Mouse (Mus musculus): ENCODE results near the gene Smim24. TPM values are rescaled to one million over a fixed set of nuclear protein-coding genes. Genes with fewer than 3 reads are reported as not detected.

Gene Smim24
- total and polyA plus RNA-seq, 2 experiments from 2014 or later: 1.1 to 1.5 TPM

GRCm38 (mm10) chr10:81409330-81409729 lies 16.5 kb downstream of the Smim24 start:
- TF ChIP-seq CTCF (IDR thresholded peaks at IDR 0.05): no peak
- ATAC-seq (ENCODE audit: low FRiP score): no peak
- Histone ChIP-seq H3K9ac (replicated peaks; ENCODE audit: low read length, poor library complexity, severe bottlenecking) (no peak overlapping the region), H3K9me3 (ENCODE audit: low read length) (no peaks in the 10 kb centered on the region), H3K4me2 (ENCODE audit: low read depth, low read length, poor library complexity, severe bottlenecking) (no peak overlapping the region), H3K4me1 (ENCODE audit: insufficient read depth, low read length) (0 out of 2 replicates have a peak, but pooled peaks cover 5% of the 10 kb centered on the region), H3K36me3 (ENCODE audit: insufficient read depth, low read length) (peaks cover 41% of the 10 kb centered on the region), H3K4me3 (ENCODE audit: low read depth, low read length) (no peak overlapping the region), H3K27ac (ENCODE audit: low read depth, low read length) (no peak overlapping the region), H3K27me3 (ENCODE audit: insufficient read depth, low read length) (0 out of 2 replicates have a peak, but pooled peaks cover 4% of the 10 kb centered on the region)
- WGBS: 15% methylated on average over 8 of the region's 8 CpGs
- DNase-seq (ENCODE audit: low spot score): no peak

- Histone ChIP-seq H3K27me3 (ENCODE audit: insufficient read depth, low read length) (0 out of 2 replicates have a peak, but pooled peaks cover 4% of the 10 kb centered on the region), H3K4me3 (ENCODE audit: low read depth, low read length) (no peak overlapping the region), H3K9ac (replicated peaks; ENCODE audit: low read length, poor library complexity, severe bottlenecking) (no peak overlapping the region), H3K9me3 (ENCODE audit: low read length) (no peaks in the 10 kb centered on the region), H3K27ac (ENCODE audit: low read depth, low read length) (no peak overlapping the region), H3K4me2 (ENCODE audit: low read depth, low read length, poor library complexity, severe bottlenecking) (no peak overlapping the region), H3K36me3 (ENCODE audit: insufficient read depth, low read length) (peaks cover 34% of the 10 kb centered on the region), H3K4me1 (ENCODE audit: insufficient read depth, low read length) (0 out of 2 replicates have a peak, but pooled peaks cover 6% of the 10 kb centered on the region)
- DNase-seq (ENCODE audit: low spot score) (no peak), ATAC-seq (ENCODE audit: low FRiP score) (no peak)
- TF ChIP-seq CTCF (IDR thresholded peaks at IDR 0.05): no peak
- 71% methylated on average over 4 of the region's 4 CpGs for WGBS
Observed at GRCm38 (mm10) chr10:81410350-81410749, 17.5 kb downstream of the Smim24 start.

DNA sequence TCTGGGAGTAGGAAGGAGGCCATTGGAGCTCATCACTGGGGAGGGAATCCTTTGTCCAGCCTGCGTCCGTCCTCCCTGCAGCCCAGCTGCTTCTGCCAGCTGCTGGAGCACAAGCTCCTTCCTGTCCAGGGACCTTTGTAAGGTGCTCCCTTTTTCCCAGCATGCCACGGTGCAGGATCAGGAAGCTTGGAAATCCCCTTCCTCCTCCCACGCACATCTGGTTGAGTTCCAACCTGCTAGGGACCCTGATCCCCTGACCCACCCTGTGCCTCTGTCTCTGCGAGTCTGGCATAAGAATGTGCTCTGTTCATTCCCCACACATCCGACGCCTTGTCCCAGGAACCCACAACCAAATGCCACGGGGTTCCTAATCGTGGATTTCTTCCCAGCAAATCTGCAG lies 18.1 kb downstream of the Smim24 start:
- Histone ChIP-seq H3K27ac (ENCODE audit: low read depth, low read length) (peak overlapping the region; percentile 55; the same call in 1 of the 2 replicates), H3K27me3 (ENCODE audit: insufficient read depth, low read length) (0 out of 2 replicates have a peak, but pooled peaks cover 4% of the 10 kb centered on the region), H3K9ac (replicated peaks; ENCODE audit: low read length, poor library complexity, severe bottlenecking) (no peak overlapping the region), H3K4me3 (ENCODE audit: low read depth, low read length) (no peak overlapping the region), H3K4me1 (ENCODE audit: insufficient read depth, low read length) (0 out of 2 replicates have a peak, but pooled peaks cover 6% of the 10 kb centered on the region), H3K36me3 (ENCODE audit: insufficient read depth, low read length) (peaks cover 27% of the 10 kb centered on the region), H3K4me2 (ENCODE audit: low read depth, low read length, poor library complexity, severe bottlenecking) (no peak overlapping the region), H3K9me3 (ENCODE audit: low read length) (no peaks in the 10 kb centered on the region)
- DNase-seq (ENCODE audit: low spot score) (no peak), ATAC-seq (ENCODE audit: low FRiP score) (no peak)
- 66% methylated on average over 9 of the region's 9 CpGs for WGBS
- no peak for TF ChIP-seq CTCF (IDR thresholded peaks at IDR 0.05)

DNA sequence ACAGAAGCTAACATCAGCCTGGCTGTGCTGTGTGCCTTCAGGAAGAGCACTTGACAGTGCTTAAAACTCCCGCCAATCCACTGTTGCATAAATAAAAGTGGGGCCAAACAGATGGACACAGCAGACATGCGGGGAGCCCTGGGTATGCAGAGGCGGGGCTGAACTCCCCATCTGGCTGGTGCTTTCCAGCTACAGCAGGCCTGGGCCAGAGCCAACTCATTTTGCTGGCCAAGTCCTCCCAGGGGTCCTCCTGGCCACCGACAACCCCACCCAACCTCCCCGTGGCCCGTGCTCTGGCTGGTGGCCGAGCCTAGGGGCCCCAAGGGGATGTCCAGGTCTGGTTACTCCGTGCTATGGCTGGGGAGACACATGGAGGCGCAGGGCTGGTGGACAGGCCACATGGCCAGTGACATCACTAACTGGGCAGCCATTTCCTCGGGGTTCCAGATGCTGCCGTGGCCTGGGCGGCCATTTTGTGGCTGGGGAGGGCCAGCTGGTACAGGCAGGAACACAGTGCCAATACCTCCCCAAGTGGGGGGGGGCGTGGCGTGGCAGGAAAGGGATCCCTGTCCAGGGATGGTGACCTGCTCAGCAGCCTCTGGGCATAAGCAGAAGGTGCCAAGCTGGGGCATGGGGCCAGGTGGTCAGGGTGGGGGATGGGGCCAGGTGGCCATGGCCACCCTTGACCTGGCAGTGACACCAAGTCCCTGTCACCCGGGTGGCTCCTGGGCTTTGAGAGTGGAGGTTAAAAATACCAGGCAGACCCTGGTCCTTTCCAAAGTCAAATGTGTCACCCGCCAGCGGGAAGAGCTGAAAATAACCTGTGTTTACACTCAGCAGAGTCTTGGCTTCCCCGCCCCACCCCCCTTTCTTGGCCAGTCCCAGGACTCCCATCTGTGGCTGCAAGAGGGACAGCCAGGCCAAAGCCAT lies 18.9 kb downstream of the Smim24 start:
- H3K36me3 ChIP-seq (ENCODE audit: insufficient read depth, low read length): peaks cover 20% of the 10 kb centered on the region
- H3K27ac ChIP-seq (ENCODE audit: low read depth, low read length): peak overlapping the region; percentile 55; the same call in 1 of the 2 replicates
- peak; percentile 18; the same call in 1 of the 2 replicates for ATAC-seq (ENCODE audit: low FRiP score)
- H3K9me3 ChIP-seq (ENCODE audit: low read length): no peaks in the 10 kb centered on the region
- no peak overlapping the region; the same call in 1 of the 2 replicates for H3K9ac ChIP-seq (replicated peaks; ENCODE audit: low read length, poor library complexity, severe bottlenecking)
- DNase-seq (ENCODE audit: low spot score): peak; percentile 84
- peaks cover 6% of the 10 kb centered on the region; the same call in 1 of the 2 replicates for H3K4me1 ChIP-seq (ENCODE audit: insufficient read depth, low read length)
- WGBS: 55% methylated on average over 18 of the region's 18 CpGs
- 0 out of 2 replicates have a peak, but pooled peaks cover 4% of the 10 kb centered on the region for H3K27me3 ChIP-seq (ENCODE audit: insufficient read depth, low read length)
- H3K4me2 ChIP-seq (ENCODE audit: low read depth, low read length, poor library complexity, severe bottlenecking): no peak overlapping the region
- TF ChIP-seq CTCF (IDR thresholded peaks at IDR 0.05): no peak
- H3K4me3 ChIP-seq (ENCODE audit: low read depth, low read length): no peak overlapping the region

GRCm38 (mm10) chr10:81412586-81413309 lies 19.9 kb downstream of the Smim24 start:
- no peak for TF ChIP-seq CTCF (IDR thresholded peaks at IDR 0.05)
- Histone ChIP-seq H3K9ac (replicated peaks; ENCODE audit: low read length, poor library complexity, severe bottlenecking) (no peak overlapping the region), H3K27me3 (ENCODE audit: insufficient read depth, low read length) (0 out of 2 replicates have a peak, but pooled peaks cover 3% of the 10 kb centered on the region), H3K4me3 (ENCODE audit: low read depth, low read length) (no peak overlapping the region), H3K27ac (ENCODE audit: low read depth, low read length) (0 out of 2 replicates have a peak overlapping the region, but pooled peaks have one; percentile 55), H3K4me2 (ENCODE audit: low read depth, low read length, poor library complexity, severe bottlenecking) (no peak overlapping the region), H3K9me3 (ENCODE audit: low read length) (no peaks in the 10 kb centered on the region), H3K36me3 (ENCODE audit: insufficient read depth, low read length) (peaks cover 12% of the 10 kb centered on the region), H3K4me1 (ENCODE audit: insufficient read depth, low read length) (peaks cover 6% of the 10 kb centered on the region; the same call in 1 of the 2 replicates)
- WGBS: 75% methylated on average over 16 of the region's 16 CpGs
- ATAC-seq (ENCODE audit: low FRiP score) (no peak), DNase-seq (ENCODE audit: low spot score) (no peak)
